Mouse (Mus musculus) kidney, adult 18-20 months (tissue): ENCODE results near the gene Pnliprp2.
A peak's percentile ranks its signal among the peaks of the same experiment; 100 is the strongest.

ENCODE experiments used
- DNase-seq: peaks from one replicate; pipeline ENCODE4 v3.0.0; 2021

Pnliprp2 gene

DNA sequence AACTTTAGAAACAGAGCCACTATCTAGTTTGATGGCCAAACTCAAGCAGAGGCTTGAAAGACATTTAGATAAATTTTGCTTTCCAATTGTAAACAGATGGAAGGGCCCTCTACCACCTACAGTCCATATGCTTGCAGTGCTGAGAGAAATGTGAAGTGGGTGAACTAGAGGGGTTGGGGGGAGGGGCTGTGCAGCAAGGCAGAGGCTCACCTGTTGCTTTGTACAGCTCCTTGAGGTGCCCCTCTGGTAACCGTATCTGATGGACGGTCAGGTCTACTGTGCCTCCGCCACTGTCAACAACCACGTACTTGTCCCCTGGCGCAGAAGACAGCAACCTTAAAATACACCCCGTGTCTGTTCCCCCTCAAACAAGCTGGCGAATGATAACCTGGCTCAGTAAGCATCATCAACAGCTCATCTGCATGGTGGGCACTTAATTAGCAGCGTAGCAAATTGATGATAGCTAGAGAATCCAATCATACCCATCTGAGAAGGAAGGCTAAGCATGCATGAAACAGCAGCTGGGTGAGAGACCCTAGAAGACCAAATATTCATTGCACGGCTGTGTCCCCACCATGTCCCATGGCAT, 45.8 kb downstream of the Pnliprp2 start:
- DNase-seq: no peak

DNA sequence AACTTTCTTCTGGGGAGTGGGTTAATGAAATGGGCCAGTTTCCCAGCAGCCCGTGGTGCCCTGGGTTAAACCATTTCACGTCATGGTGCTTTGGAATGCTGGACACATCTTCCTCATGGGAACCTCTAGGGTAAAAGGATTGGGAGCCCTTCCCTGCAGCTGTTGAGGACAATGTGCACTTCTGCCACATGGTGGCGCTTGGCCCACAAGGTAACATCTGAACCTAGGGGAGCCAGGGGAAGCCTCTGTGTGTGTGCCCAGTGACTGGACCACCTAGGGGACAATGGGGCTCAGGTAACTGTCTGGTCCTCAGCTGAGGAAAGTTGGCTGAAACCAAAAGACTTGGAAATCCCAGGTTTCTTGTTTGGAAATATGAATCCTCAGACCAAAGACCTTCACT, 46.8 kb downstream of the Pnliprp2 start:
- DNase-seq: peak; percentile 75

DNA sequence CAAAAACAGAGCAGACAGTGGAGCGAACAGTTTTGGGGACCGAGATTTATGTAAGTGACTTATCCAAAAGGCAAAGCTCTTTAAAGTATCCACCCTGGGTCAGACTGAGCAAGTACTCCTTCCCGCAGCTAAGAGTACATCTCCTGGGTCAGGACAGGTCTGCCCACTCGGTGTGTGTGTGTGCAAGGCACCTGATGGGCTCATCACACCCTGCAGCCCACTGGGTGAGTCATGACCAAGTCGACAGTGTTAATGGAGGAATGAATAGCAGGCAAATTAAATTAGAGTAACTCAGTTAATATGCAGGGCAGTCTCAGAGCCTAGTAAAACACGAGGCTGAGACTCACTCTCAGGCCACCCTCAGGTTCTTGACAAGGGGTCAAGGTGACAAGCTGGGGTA, 49.3 kb downstream of the Pnliprp2 start:
- no peak for DNase-seq

DNA sequence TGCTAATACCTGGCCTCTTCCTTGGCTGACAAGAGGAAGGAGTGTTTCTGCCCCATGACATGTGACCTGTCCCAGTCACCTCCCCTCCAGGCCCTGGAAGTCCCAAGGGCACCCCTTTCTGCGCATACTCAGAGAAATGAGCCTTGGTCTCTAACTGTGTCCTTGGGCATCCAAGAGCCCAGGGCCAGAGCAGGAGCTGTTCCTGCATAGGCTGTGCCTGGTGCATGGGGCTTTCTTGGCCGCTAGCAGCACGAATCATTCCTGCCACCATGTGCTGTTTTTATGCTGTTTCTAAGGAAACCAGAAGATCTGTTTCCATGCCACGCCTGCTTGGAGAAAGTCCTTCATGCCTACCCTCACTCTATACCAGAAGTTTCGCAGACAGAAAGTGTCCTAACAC, 51.0 kb downstream of the Pnliprp2 start:
- DNase-seq: no peak

GRCm38 (mm10) chr19:58815179-58815922, 55.8 kb downstream of the Pnliprp2 start:
- no peak for DNase-seq

DNA sequence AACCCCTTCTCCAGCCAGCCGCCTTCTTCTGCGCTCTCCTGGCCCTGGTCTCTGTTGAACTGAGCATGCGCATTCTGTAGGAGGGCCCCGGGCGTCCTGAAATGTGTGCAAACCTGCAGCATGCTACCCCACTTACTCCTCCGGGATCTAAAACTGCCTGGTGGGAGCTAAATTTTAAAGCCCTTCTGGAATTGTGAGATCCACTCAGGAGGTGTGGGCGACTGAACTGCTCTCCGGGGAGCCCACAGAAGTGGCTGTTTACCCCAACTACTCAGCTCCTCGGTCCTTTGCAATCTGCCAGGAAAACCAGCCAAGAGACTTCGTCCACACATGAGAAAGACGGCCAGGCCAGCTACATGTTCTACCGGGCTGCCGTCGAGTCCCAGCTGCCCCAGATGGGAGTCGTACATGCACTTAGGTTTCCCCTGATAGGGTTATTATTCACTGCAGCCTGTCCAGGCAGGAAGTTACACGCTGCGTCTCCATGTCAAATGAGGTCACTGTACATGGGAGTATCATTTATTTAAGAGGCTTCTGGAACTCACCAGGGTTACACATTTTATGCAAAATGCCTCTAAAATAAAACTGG, 57.0 kb downstream of the Pnliprp2 start:
- no peak for DNase-seq

DNA sequence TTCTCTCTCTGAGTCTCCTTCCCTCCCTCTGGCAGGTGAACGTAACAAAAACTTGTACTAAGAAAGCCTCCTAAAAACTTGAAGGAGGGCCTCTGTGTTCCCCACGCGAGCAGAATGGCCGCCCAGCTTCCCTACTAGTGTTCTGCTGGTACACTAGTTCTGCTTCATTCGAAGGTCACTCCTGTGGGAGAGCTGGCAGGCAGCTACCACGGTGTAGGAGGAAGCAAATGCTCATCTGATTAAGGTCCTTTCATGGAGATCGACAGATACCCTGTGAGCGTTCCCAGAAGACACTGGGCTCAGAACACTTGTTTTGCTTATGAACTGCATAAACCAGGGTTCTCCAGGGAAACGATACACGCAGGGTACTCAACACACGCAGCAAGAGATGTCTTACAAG, 57.9 kb downstream of the Pnliprp2 start:
- no peak for DNase-seq

DNA sequence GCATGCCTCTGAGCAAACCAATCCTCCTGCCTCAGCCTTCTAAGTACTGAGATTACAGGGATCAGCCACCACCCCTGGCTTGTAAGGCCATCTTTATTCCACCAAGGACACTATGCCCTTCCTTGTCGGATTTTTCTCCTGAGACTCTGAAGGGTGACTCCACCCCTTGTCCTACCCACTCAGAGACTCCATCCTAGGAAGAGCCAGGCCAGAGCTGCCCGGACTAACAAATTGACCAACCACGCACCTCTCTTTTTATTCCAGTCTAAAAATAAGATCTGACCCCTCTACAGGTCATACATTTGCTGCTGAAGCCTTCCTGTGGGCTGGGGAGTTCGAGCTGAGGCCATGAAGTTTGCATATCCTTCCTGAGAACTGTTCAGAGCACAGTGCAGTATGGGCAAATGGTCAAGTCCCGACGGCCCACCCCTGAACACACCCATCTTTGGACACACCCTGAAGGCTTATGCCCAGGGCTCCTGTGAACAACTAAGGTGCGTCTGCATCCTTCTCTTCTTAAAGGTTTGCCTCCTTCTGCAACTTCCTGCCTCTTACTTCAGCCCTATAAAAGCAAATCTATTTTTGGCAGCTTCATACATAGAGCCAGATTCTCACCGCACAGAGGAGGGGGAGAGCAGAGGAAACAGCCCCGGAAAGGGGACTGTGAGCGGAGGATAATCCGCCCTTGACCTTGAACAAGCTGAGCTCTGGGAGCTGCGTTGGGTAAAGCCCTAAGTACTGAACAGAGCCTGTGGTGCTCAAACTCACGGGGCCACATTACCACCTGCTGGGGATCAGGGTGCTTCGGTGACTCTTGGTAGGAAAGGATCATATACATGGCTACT, 59.3 kb downstream of the Pnliprp2 start:
- no peak for DNase-seq

DNA sequence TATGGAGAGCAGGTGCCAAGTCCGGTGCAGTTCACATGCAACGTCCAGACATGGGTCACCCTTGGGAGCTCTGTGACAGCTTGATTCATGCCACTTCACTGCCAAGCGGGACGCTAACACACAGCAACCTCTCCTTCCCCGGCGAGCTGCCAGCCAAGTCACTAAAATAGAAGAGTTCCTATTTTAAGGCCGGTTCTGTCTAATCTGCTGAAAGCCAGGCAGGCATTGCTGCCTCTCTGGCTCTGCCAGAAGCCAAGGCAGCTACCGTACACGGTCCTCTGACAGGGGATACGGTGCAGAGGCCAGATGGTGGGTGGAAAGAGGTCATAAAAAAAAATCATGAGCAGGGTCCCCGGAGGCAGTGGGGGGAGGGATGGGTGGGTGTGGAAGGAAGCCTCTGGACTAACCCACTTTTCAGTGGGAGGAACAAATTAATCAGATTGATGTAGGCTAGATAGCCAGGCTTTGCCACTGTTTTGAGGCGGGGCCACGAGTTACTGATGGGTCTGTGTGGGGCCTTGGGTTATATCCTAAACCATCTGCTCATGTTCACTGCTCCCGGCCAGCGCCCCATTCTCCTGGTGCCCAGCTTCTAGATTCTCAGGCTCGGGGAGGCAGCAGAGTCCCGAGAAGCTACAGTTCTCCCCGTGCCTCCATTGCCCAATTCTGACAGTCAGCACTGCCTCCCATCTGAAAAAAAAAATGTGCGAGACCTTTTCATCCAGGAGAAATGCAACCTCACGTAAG, 63.1 kb downstream of the Pnliprp2 start:
- DNase-seq: peak; percentile 41

DNA sequence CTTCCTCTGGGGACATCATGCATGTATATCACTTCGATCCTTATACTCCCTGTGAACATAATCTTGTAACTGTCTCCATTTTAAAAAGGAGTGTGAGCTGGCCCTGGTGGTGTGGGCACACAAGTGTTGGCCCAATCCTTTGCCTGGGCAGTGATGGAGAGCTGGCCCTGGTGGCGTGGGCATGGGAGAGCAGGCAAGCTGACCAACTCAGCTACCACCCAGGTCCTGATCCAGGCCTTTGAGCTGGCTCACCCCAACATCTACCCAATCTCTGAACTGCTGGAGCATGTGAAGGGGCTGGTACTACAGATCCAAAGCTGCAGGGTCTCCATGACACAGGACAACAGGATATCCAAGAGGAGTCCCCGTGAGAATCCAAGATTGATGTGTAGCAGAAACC, 63.8 kb downstream of the Pnliprp2 start:
- DNase-seq: no peak

GRCm38 (mm10) chr19:58824316-58824715, 64.8 kb downstream of the Pnliprp2 start:
- DNase-seq: no peak
